11 mouse cellular contexts compared by ENCODE assay signal in genomic region chr5:90467245-90467644, GRCm38 (mm10). TPM values are rescaled to one million over a fixed set of nuclear protein-coding genes. Genes with fewer than 3 reads are reported as not detected.
DNase-seq lines count a peak whose midpoint lies in the region; ATAC-seq lines count a peak whose summit lies in the region.
"Had no signal": no experiment of that assay in that cellular context is flagged by ENCODE, and none has a peak within 500 bp of the region (broad histone marks: within the 10 kb centered on the region; RNA-seq: fewer than 3 reads in every experiment).

No protein-coding gene starts in this region.

- H3K9me3 ChIP-seq in hindbrain, embryonic 10.5 days = no peaks in the 10 kb centered on the region
- H3K9me3 ChIP-seq in hindbrain, embryonic 16.5 days (ENCODE audit: control insufficient read depth, low read length) = no peaks in the 10 kb centered on the region
- H3K9me3 ChIP-seq: megakaryocyte, embryonic 14.5 days had no signal

- peaks cover 6% of the 10 kb centered on the region for H3K4me1 ChIP-seq in hindbrain, embryonic 10.5 days (replicated peaks)
- H3K4me1 ChIP-seq in hindbrain, embryonic 16.5 days (ENCODE audit: control insufficient read depth, insufficient read depth, low read depth, low read length) = no peaks in the 10 kb centered on the region
- H3K4me1 ChIP-seq: megakaryocyte, embryonic 14.5 days had no signal

- 17% methylated on average over 6 of the region's 6 CpGs for WGBS in hindbrain, embryonic 10.5 days
- WGBS in hindbrain, embryonic 16.5 days = 9% methylated on average over 6 of the region's 6 CpGs

- H3K27me3 ChIP-seq in hindbrain, embryonic 10.5 days (ENCODE audit: insufficient read depth, poor library complexity, severe bottlenecking) = no peaks in the 10 kb centered on the region
- H3K27me3 ChIP-seq in hindbrain, embryonic 16.5 days (replicated peaks; ENCODE audit: control insufficient read depth, insufficient read depth, low read length) = no peaks in the 10 kb centered on the region
- H3K27me3 ChIP-seq: megakaryocyte, embryonic 14.5 days had no signal

- peak; percentile 70 for DNase-seq in hindbrain, embryonic 10.5 days (ENCODE audit: low spot score)
- peak; percentile 83 for DNase-seq in embryo, embryonic 10 days (ENCODE audit: low spot score)
- DNase-seq in kidney, adult 18-20 months = peak; percentile 59
- DNase-seq in lung, postnatal 10 days = peak; percentile 20
- no peak for DNase-seq in testis, postnatal 10 days (ENCODE audit: low spot score)
- no peak for DNase-seq in spleen, postnatal 14 days (ENCODE audit: low spot score in 2 of 2)
- DNase-seq in spleen, postnatal 4 days (ENCODE audit: low spot score in 2 of 2) = no peak
- DNase-seq: layer of hippocampus, postnatal 36 days; thymus, postnatal 4 days had no signal

- no peak for ATAC-seq in hindbrain, embryonic 16.5 days

- H3K27ac ChIP-seq in hindbrain, embryonic 10.5 days = no peak overlapping the region
- no peak overlapping the region for H3K27ac ChIP-seq in hindbrain, embryonic 16.5 days (ENCODE audit: low read depth, low read length)

- H3K9ac ChIP-seq in hindbrain, embryonic 16.5 days (ENCODE audit: low read depth, low read length) = no peak overlapping the region

- H3K4me2 ChIP-seq in hindbrain, embryonic 16.5 days (ENCODE audit: low read length) = no peak overlapping the region

- no peak overlapping the region for H3K4me3 ChIP-seq in hindbrain, embryonic 10.5 days
- H3K4me3 ChIP-seq in hindbrain, embryonic 16.5 days (ENCODE audit: low read length) = no peak overlapping the region
- H3K4me3 ChIP-seq: megakaryocyte, embryonic 14.5 days had no signal

- no peaks in the 10 kb centered on the region for H3K36me3 ChIP-seq in hindbrain, embryonic 10.5 days
- no peaks in the 10 kb centered on the region for H3K36me3 ChIP-seq in hindbrain, embryonic 16.5 days (ENCODE audit: control insufficient read depth, insufficient read depth, low read length)

RNA-seq across cellular contexts. Expression of gene Alb, which starts 6.5 kb away (rescaled TPM):
- not detected in 2 replicates for polyA plus RNA-seq in hindbrain, embryonic 10.5 days (2016; fragmentation: Nextera tagmentation; extraction: Ambion mirVana)
- polyA plus RNA-seq in hindbrain, embryonic 16.5 days (2015; fragmentation: Nextera tagmentation; extraction: Ambion mirVana) = 0.07 TPM in 1 of 2 replicates, not detected in the other

RNA-seq across cellular contexts. Expression of gene Afp, which starts 23.3 kb away (rescaled TPM):
- 0.24 and 0.61 TPM in 2 replicates for polyA plus RNA-seq in hindbrain, embryonic 10.5 days (2016; fragmentation: Nextera tagmentation; extraction: Ambion mirVana)
- 0.50 and 0.74 TPM in 2 replicates for polyA plus RNA-seq in hindbrain, embryonic 16.5 days (2015; fragmentation: Nextera tagmentation; extraction: Ambion mirVana)

RNA-seq across cellular contexts. Expression of gene Afm, which starts 51.5 kb away (rescaled TPM):
- polyA plus RNA-seq in hindbrain, embryonic 10.5 days (2016; fragmentation: Nextera tagmentation; extraction: Ambion mirVana) = not detected in 2 replicates
- not detected in 2 replicates for polyA plus RNA-seq in hindbrain, embryonic 16.5 days (2015; fragmentation: Nextera tagmentation; extraction: Ambion mirVana)

Comparison
In these comparisons a context has a peak if more than half of its experiments do, and no peak if none do; other contexts are left out.
1. DNase-seq: peak in hindbrain, embryonic 10.5 days (single experiment), embryo, embryonic 10 days (single experiment), kidney, adult 18-20 months (single experiment) and lung, postnatal 10 days (single experiment); none in testis, postnatal 10 days (single experiment), spleen, postnatal 14 days (0 of 2) and spleen, postnatal 4 days (0 of 2).